Mouse (Mus musculus): ENCODE measurements around the gene Sgk2. TPM values are rescaled to one million over a fixed set of nuclear protein-coding genes. Genes with fewer than 3 reads are reported as not detected.
A peak's percentile ranks its signal among the peaks of the same experiment; 100 is the strongest.

The Sgk2 gene
- polyA plus RNA-seq, 1 experiment: 1.1 TPM

DNA sequence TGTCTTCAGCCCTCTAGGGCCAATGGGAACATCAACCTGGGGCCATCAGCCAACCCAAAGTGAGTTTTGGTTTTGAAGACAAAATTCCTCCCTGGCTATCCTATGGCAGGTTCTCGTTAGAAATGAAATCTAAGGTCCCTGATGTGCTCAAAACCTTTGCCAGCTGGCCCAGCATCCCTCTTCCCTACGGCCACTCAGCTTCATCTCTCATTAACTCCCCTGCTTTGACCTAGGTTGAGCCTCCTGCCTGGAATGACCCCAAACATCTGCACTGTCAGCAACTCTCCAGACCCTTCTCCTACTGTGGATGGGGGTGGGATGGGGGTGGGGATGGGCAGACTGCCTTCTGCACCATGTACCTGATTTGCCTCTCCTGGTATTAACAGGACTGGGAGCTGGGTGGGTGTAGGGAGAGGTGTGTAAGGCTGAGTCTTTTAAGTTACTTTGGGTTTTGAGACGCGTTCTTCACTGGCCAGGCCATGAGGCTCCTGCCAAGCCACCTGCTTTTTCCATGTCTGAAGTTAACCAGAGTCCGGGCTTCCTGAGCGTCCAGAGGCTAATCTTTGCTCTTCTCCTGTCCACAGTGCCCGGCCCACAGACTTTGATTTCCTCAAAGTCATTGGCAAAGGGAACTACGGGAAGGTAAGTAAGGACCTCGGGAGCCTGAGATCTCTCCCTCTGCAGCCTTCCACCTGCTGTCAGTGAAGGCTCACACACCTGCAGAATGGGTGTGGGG, 6.9 kb downstream of the Sgk2 start:
- Histone ChIP-seq H3K4me3 (replicated peaks; ENCODE audit: control insufficient read depth, low read depth, low read length) (no peak overlapping the region), H3K27ac (ENCODE audit: control insufficient read depth, insufficient read depth, low read depth, low read length, poor library complexity) (no peak overlapping the region), H3K4me1 (ENCODE audit: control insufficient read depth, insufficient read depth, low read length) (no peaks in the 10 kb centered on the region; the same call in 1 of the 2 replicates)
- WGBS: 65% methylated on average over 9 of the region's 9 CpGs
- TF ChIP-seq CTCF (IDR thresholded peaks at IDR 0.05; ENCODE audit: control insufficient read depth, insufficient read depth, low read length): no peak
- TF ChIP-seq POLR2A (IDR thresholded peaks at IDR 0.05; ENCODE audit: borderline replicate concordance, control insufficient read depth, low read depth, low read length): no peak

DNA sequence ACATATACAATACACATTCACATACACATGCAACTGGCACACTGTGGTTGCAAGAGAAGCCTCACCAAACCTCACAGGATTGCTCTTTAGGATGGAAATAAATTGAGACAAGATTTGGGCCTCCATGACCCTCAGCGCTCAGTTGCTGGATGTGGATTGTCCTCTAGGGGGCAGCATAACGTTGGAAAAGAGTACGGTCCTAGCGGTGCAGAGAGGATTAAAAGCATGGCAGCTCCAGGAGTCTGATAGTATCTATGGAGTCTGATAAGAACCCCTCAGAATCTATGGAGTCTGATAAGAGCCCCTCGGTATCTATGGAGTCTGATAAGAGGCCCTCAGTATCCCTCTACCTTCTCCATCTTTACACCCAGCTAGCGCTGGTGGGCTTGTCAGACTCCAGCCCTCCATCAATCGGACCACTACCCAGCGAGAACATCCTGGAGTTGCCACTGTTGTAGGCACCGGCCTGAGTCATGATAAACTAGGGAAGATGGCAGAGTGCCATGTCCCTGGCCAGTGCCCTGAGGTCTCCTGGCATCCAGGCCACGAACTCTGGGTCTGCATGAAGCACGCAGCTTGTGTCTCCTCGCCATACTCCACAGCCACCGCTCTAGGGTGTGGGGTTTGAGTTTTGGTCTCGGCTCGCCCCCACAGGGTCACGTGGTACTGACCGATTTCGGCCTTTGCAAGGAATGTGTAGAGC, 11.5 kb downstream of the Sgk2 start:
- TF ChIP-seq CTCF (IDR thresholded peaks at IDR 0.05; ENCODE audit: control insufficient read depth, insufficient read depth, low read length) (peak; percentile 82), POLR2A (IDR thresholded peaks at IDR 0.05; ENCODE audit: borderline replicate concordance, control insufficient read depth, low read depth, low read length) (no peak)
- 33% methylated on average over 18 of the region's 18 CpGs for WGBS
- H3K27ac ChIP-seq (ENCODE audit: control insufficient read depth, insufficient read depth, low read depth, low read length, poor library complexity): no peak overlapping the region
- no peaks in the 10 kb centered on the region; the same call in 1 of the 2 replicates for H3K4me1 ChIP-seq (ENCODE audit: control insufficient read depth, insufficient read depth, low read length)
- no peak overlapping the region for H3K4me3 ChIP-seq (replicated peaks; ENCODE audit: control insufficient read depth, low read depth, low read length)

DNA sequence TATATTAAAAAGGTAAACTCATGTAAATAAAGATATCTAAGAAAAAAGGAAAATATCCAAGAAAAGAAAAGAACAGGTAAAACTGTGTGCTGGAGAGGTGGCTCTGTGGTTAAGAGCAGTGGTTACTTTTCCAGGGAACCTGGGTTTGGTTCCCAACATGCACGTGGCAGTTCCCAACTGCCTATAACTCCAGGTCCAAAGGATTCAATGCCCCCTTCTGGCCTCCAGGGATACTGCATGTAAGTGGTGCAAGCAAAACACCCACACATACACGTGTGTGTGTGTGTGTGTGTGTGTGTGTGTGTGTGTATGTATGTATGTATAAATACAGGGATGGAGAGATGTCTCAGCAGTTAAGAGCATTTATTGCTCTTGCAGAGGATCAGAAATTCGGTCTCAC, 12.6 kb downstream of the Sgk2 start:
- H3K4me3 ChIP-seq (replicated peaks; ENCODE audit: control insufficient read depth, low read depth, low read length): no peak overlapping the region
- H3K4me1 ChIP-seq (ENCODE audit: control insufficient read depth, insufficient read depth, low read length): no peaks in the 10 kb centered on the region; the same call in 1 of the 2 replicates
- no peak for TF ChIP-seq POLR2A (IDR thresholded peaks at IDR 0.05; ENCODE audit: borderline replicate concordance, control insufficient read depth, low read depth, low read length)
- peak; percentile 53 for TF ChIP-seq CTCF (IDR thresholded peaks at IDR 0.05; ENCODE audit: control insufficient read depth, insufficient read depth, low read length)
- H3K27ac ChIP-seq (ENCODE audit: control insufficient read depth, insufficient read depth, low read depth, low read length, poor library complexity): no peak overlapping the region
- 24% methylated on average over 3 of the region's 3 CpGs for WGBS

DNA sequence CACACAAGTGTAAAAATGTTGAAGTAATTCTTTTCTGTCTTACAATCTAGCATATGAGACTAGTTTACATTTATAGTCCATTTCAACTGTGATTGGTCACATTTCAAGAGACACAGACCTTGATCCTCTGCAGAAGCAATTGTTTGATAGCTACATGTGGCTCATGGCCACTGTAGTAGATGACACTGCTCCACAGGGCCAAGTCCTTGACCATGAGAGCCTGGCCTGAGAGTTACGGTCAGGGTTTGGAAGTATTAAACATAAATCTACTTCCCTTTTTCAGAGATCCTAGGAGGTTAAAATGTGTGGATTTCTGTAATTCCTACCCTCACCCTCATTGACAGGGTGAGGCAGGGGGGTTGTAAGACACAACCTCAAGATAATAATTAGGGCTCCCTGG, 13.9 kb downstream of the Sgk2 start:
- H3K4me1 ChIP-seq (ENCODE audit: control insufficient read depth, insufficient read depth, low read length): no peaks in the 10 kb centered on the region; the same call in 1 of the 2 replicates
- H3K4me3 ChIP-seq (replicated peaks; ENCODE audit: control insufficient read depth, low read depth, low read length): no peak overlapping the region
- no peak overlapping the region for H3K27ac ChIP-seq (ENCODE audit: control insufficient read depth, insufficient read depth, low read depth, low read length, poor library complexity)
- WGBS: 87% methylated on average over 1 of the region's 1 CpGs
- TF ChIP-seq CTCF (IDR thresholded peaks at IDR 0.05; ENCODE audit: control insufficient read depth, insufficient read depth, low read length): no peak
- TF ChIP-seq POLR2A (IDR thresholded peaks at IDR 0.05; ENCODE audit: borderline replicate concordance, control insufficient read depth, low read depth, low read length): no peak

DNA sequence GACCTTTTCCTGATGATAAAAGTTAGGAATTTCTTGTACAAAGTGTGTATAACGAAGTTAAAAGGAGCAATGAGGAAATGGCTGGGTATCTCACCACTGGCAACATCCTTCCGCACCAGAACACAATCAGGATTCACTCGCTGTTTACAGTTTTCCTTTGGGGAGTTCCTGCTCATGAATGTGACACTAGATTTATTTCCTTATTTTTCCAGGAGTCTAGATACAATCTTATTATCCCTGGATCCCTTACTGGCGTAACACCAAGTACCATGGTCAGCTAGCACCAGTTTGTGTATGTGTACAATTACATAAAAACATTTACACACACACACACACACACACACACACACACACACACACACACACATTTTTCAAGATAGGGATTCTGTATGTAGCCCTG, 20.2 kb downstream of the Sgk2 start:
- Histone ChIP-seq H3K27ac (ENCODE audit: control insufficient read depth, insufficient read depth, low read depth, low read length, poor library complexity) (no peak overlapping the region), H3K4me3 (replicated peaks; ENCODE audit: control insufficient read depth, low read depth, low read length) (no peak overlapping the region), H3K4me1 (ENCODE audit: control insufficient read depth, insufficient read depth, low read length) (no peaks in the 10 kb centered on the region)
- TF ChIP-seq POLR2A (IDR thresholded peaks at IDR 0.05; ENCODE audit: borderline replicate concordance, control insufficient read depth, low read depth, low read length) (no peak), CTCF (IDR thresholded peaks at IDR 0.05; ENCODE audit: control insufficient read depth, insufficient read depth, low read length) (no peak)
- 53% methylated on average over 4 of the region's 4 CpGs for WGBS

- under 1% methylated on average over 57 of the region's 57 CpGs for WGBS
- Histone ChIP-seq H3K27ac (ENCODE audit: control insufficient read depth, insufficient read depth, low read depth, low read length, poor library complexity) (peak within 1 kb of the TSS; percentile 74), H3K4me1 (ENCODE audit: control insufficient read depth, insufficient read depth, low read length) (no peaks in the 10 kb centered on the region; the same call in 1 of the 2 replicates), H3K4me3 (replicated peaks; ENCODE audit: control insufficient read depth, low read depth, low read length) (peak within 1 kb of the TSS; percentile 84)
- TF ChIP-seq CTCF (IDR thresholded peaks at IDR 0.05; ENCODE audit: control insufficient read depth, insufficient read depth, low read length) (no peak), POLR2A (IDR thresholded peaks at IDR 0.05; ENCODE audit: borderline replicate concordance, control insufficient read depth, low read depth, low read length) (peak; percentile 57; the same call in 1 of the 2 replicates)
These were observed 30.0 kb downstream of the Sgk2 start, which contains the start of gene Ift52 for GRCm38 (mm10) chr2:163016916-163017743. Ift52 (plus strand) TSS chr2:163017354.

DNA sequence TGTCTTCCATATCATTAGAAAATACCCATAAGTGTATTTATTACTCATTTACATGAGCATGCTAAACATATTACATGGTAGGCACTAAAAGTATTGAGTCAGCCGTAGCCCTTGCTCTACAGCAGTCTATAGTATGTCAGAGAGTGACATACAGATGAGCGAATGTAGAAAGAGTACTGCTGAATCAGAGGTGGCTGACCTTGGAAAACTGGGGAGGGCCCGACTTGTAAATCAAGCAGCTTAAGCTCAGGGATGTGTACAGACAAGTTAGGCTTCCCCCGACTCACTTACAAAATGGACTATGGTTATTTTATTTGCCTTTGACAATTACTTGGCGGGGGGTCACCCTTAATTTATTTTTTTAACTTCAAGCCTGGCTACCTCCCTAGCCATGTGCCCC, 44.2 kb downstream of the Sgk2 start:
- WGBS: 87% methylated on average over 5 of the region's 5 CpGs
- Histone ChIP-seq H3K27ac (ENCODE audit: control insufficient read depth, insufficient read depth, low read depth, low read length, poor library complexity) (no peak overlapping the region), H3K4me3 (replicated peaks; ENCODE audit: control insufficient read depth, low read depth, low read length) (no peak overlapping the region), H3K4me1 (ENCODE audit: control insufficient read depth, insufficient read depth, low read length) (no peaks in the 10 kb centered on the region)
- TF ChIP-seq POLR2A (IDR thresholded peaks at IDR 0.05; ENCODE audit: borderline replicate concordance, control insufficient read depth, low read depth, low read length) (no peak), CTCF (IDR thresholded peaks at IDR 0.05; ENCODE audit: control insufficient read depth, insufficient read depth, low read length) (no peak)

DNA sequence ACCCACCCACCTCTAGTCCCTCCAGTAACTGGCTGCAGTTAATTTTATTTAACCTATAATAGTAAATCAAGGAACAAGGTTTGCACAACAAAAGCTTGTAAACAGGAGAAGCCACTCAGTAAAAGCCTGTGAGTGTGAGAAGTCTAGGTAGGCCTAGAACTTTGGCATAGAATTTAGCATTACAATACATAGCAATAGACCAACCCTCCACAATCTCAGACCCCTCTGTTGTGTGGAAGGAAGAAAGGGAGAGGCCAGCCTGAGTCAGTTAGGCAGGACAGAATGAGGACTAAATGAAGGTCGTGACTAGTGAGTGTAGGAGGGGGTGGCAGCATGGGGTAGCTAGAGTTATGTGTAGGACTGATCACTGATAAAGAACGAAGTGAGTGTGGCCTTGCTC, 44.6 kb downstream of the Sgk2 start:
- TF ChIP-seq POLR2A (IDR thresholded peaks at IDR 0.05; ENCODE audit: borderline replicate concordance, control insufficient read depth, low read depth, low read length): no peak
- TF ChIP-seq CTCF (IDR thresholded peaks at IDR 0.05; ENCODE audit: control insufficient read depth, insufficient read depth, low read length): no peak
- WGBS: 79% methylated on average over 2 of the region's 2 CpGs

More for the DNA sequence above, 44.6 kb downstream of the Sgk2 start:
- H3K27ac ChIP-seq (ENCODE audit: control insufficient read depth, insufficient read depth, low read depth, low read length, poor library complexity): no peak overlapping the region
- H3K4me1 ChIP-seq (ENCODE audit: control insufficient read depth, insufficient read depth, low read length): no peaks in the 10 kb centered on the region
- no peak overlapping the region for H3K4me3 ChIP-seq (replicated peaks; ENCODE audit: control insufficient read depth, low read depth, low read length)
